Mouse (Mus musculus) monocyte, adult 2 months (primary cell): Measurements from ENCODE around the gene Prex1.
"Not testable (repeated sequence)": the region's sequence is repeated elsewhere in the genome, so short reads cannot be mapped to it uniquely, and the experiment has no call there.

Experiments used
- DNase-seq, 2 experiments: peaks; one replicate each; pipeline ENCODE4 v3.0.0; 2022; ENCODE audit warnings: low spot score in 2 of 2, low read depth in 1 of 2

The Prex1 gene

DNA sequence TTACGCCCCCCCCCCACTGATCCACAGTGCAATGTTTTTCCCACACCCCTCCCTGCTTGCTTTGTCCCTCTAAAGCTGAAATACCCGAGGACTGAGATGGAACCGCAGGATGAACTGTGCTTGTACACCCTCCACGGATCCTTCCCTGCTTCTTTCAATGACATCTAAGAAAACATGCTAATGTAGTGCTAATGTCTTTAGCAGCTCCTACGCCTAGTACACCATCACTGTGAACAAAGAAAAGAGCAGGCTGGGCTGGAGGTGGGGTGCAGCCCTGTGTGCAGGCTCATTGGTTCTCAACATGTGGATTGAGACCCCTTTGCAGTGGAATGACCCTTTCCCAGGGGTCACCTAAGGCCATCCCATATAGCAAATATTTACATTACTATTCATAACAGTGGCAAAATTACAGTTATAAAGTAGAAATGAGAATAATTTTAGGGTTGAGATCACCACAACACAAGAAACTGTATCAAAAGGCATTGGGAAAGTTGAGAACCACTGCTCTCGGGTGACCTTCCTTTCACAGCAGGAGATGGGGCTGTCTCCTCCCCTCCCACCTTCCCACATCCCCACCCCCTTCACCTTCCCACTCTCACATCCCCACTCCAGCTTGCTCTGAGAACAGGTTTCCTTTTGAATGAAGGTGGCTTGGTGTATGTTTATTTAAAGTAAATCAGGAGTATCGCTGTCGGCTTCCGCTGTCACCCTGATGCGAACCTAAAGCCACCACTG, 190.3 kb downstream of the Prex1 start:
- no peak for DNase-seq

DNA sequence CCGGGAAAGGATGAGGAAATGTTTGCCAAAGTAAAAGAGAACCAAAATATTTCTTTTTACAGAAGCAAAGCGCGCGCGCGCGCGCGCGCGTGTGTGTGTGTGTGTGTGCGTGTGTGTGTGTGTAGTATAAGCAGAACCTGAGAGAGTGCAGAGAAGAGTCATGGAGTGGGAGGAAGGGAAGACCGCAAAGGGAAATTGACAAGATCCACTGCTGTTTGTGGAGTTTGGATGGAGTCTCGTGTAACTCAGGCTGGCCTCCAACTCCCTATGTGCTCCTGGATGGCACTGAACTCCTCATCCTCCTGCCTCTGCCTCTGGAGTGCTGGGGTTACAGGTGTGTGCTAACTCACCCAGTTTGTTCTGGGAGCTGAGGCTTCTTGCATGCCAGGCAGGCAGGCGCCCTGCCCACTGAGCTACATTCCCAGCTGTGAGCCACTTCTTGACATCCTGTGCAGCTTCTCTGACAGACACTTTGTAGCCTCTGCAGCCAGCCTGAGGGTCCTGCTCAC, 191.0 kb downstream of the Prex1 start:
- no peak for DNase-seq

DNA sequence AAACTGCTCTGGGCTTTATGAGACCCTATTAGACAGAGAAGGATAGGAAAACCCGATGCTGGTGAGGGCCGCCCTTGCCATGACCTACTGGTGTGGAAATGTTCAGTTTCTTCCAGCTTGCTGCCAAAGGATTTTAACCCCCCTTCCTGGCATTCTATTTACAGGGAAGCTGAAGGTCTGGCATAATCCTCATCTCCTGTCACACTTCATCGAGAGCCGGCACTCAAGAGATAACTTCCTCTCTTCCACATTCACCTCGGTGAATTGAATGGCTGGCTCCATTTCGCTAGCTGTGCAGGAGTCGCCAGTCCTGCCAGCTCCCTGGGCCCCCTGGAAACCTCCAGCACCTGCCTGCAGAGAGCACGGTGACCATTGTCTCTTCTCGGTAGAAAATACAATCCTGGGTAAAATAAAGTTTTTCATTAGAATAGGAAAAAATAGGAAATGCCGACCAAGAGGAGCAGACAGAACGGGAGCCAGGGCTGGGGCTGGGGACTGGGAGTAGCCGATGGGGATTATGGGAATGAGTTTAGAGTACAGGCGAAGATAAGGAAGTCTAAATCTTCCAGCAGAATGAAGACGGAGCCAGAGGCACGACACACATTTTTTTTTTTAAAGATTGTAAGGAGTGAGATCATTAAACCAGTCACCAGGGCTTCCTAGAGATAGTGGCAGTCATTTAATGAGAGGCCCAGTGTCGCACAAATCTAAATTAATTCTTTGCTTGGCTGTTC, 191.6 kb downstream of the Prex1 start:
- DNase-seq, result no peak

DNA sequence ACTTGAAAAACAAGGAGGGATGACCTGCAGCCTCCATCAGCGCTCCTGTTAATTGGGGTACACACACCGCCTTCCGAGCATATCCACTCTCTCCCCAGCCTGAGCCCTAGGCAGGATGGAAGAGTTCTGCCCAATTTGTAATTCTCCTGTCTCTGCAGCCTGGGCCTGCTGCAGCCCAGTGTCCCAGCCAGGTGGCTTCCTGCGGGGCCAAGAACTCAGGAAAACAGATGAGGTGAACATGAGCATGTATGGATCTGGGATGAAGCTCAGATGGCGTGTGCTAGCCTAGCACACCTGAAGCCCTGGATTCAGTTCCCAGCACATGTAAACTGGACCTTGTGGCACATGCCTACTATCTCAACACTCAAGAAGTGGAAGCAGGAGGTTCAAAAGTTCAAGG, 192.2 kb downstream of the Prex1 start:
- DNase-seq, result no peak

DNA sequence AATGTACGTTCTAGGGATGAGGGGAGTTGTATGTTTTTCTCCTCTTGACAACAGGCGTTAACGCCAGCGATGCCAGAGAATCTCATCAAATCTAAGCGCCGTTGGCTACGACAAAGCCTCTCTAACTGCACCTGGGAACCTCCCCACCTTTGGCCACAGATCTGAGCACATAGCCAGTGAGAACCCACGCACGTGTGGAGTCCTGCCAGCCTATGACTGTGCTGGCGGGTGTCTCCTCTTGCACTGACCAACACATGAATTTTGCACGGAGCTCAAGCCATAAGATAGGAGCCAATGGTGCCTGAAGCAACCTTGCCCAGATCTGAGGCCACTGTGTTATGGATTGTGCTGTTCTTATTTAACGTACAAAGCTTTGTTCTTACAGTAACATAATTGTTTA, 193.1 kb downstream of the Prex1 start:
- no peak for DNase-seq

DNA sequence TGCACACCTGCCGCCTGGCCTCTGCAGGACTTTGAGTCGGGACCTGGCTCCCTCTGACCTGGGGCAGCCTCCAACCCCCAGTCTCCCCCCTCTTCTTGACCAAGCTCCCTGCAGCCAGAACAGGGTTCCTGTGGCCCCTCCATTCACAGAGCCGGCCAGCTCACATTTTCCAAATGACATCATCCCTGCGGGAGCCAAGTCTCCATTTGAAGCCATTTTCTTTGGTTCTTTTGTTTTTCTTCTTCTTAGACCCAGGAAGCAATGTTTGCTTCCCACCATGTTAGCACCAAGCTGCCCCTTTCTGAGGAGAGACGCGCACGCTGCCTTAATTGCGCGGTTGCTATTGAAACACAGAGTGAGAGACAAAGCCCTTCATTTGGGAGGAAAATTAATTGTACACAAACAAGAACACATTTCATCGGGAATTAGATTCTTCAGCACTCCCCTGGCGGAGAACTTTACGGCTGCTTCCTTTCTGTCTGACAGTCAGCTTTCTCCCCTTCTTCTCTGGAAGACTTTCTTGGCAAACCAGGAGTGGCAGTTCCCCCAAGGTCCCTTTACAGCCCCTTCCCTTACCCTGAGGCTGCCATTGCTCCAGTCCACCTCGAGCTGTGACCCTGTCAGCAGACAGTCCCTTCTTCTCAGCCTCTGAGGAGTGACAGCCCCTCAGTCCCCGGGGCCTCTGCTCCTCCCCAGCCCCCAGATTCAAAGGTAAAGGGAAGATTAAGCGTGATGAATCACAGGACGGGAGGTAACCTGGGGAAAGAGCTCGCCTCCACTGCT, 196.0 kb downstream of the Prex1 start:
- DNase-seq, result not testable (repeated sequence)

DNA sequence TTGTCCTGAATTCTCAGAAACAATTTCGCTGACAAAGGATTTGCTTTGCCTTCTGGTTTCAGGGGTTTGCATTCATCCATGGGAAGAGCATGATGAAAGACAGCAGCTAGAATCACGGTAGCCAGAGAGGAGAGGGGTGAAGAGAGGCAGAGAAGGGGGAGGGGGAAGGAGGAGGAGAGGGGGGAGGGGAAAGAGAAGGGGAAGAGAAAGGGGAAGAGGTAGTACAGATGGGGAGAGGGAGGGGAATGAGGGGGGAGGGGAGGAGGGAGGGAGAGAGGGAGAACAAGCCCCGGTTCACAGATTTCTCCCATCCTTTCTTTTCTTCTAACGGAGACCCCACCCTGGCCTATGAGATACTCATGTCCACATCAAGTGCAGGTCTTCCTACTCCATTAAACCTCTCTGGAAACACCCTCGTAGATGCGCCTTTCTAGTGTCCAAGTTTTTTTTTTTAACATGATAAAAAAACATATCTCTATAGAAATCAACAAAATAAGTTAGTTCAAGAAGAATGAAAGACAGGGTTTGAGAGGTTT, 196.7 kb downstream of the Prex1 start:
- no peak for DNase-seq
